Mouse (Mus musculus): Measurements from ENCODE around the gene Hist1h3e. TPM values are rescaled to one million over a fixed set of nuclear protein-coding genes. Genes with fewer than 3 reads are reported as not detected.

The Hist1h3e gene
- polyA plus RNA-seq, 1 experiment from 2014 or later = 1.7 TPM

- Histone ChIP-seq H3K27me3 (replicated peaks; ENCODE audit: insufficient read depth, low read length) (no peaks in the 10 kb centered on the region), H3K36me3 (ENCODE audit: insufficient read depth, low read length) (no peaks in the 10 kb centered on the region), H3K9ac (replicated peaks; ENCODE audit: low read depth) (no peak overlapping the region), H3K4me2 (replicated peaks; ENCODE audit: low read depth, low read length) (no peak overlapping the region), H3K9me3 (ENCODE audit: low read length) (no peaks in the 10 kb centered on the region), H3K27ac (ENCODE audit: low read length) (no peak overlapping the region), H3K4me1 (ENCODE audit: insufficient read depth, low read depth, low read length) (no peaks in the 10 kb centered on the region), H3K4me3 (ENCODE audit: low read depth, low read length) (no peak overlapping the region)
- WGBS = 39% methylated on average over 5 of the region's 5 CpGs
- ATAC-seq (no peak), DNase-seq (ENCODE audit: low spot score) (no peak)
- TF ChIP-seq CTCF (IDR thresholded peaks at IDR 0.05) (no peak), EP300 (IDR thresholded peaks at IDR 0.05) (no peak)
These were observed 38.2 kb downstream of the Hist1h3e start for GRCm38 (mm10) chr13:23523976-23524375.

DNA sequence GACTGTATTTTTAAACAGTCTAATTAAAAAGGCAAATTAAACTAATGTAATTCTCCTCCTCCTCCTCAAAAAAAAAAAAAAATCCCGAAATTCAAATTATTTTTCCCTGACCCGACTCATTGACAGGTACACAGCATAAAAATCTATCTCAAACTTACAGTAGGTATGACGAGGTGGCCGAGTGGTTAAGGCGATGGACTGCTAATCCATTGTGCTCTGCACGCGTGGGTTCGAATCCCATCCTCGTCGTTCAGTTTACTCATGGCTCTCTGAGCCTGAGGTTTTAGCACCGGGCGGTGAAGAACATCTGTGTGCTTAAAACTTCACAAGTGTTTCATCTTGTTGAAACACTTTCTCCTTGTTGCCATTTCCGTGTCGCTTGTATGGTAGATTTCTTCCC lies 40.5 kb downstream of the Hist1h3e start:
- Histone ChIP-seq H3K4me3 (ENCODE audit: low read depth, low read length) (no peak overlapping the region), H3K4me2 (replicated peaks; ENCODE audit: low read depth, low read length) (no peak overlapping the region), H3K9me3 (ENCODE audit: low read length) (no peaks in the 10 kb centered on the region), H3K4me1 (ENCODE audit: insufficient read depth, low read depth, low read length) (no peaks in the 10 kb centered on the region), H3K9ac (replicated peaks; ENCODE audit: low read depth) (no peak overlapping the region), H3K27me3 (replicated peaks; ENCODE audit: insufficient read depth, low read length) (no peaks in the 10 kb centered on the region), H3K27ac (ENCODE audit: low read length) (no peak overlapping the region), H3K36me3 (ENCODE audit: insufficient read depth, low read length) (no peaks in the 10 kb centered on the region)
- WGBS = 2% methylated on average over 14 of the region's 14 CpGs
- DNase-seq (ENCODE audit: low spot score) (peak; percentile 74), ATAC-seq (no peak)
- no peak for TF ChIP-seq CTCF (IDR thresholded peaks at IDR 0.05)
- no peak for TF ChIP-seq EP300 (IDR thresholded peaks at IDR 0.05)

DNA sequence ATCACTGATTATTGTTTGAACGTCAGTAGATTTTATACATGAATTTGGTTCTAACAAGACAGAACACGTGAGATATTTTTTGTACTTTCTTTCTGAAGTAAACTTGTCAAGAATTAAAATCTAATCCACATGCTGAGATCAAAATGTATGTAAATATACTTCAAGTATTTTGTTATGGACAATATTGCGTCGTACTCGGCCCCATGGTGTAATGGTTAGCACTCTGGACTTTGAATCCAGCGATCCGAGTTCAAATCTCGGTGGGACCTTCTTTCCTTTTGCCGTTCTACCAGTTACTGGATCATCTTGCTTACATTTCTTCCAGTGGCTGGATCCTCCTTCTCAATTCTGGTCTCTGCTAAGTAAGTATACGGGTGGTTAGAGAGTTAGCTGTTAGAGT lies 42.8 kb downstream of the Hist1h3e start:
- peak; percentile 51 for ATAC-seq
- H3K9ac ChIP-seq (replicated peaks; ENCODE audit: low read depth) = no peak overlapping the region

DNA sequence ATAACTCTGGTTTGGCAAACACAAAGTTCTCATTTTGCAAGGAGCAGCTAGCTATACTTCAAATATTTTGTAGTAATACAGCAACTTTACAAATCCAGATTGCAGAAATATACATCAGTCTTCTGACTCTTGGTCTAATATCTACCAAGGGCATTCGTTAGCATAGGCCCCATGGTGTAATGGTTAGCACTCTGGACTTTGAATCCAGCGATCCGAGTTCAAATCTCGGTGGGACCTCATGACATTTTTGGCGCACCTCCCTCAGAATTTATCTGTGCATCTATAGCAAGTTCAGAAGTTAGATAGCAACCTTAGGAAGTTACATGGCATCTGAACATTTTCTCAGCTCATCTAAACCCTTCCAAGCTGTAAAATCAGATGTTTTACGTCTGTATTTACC lies 43.3 kb downstream of the Hist1h3e start:
- Histone ChIP-seq H3K9me3 (ENCODE audit: low read length) (no peaks in the 10 kb centered on the region), H3K4me2 (replicated peaks; ENCODE audit: low read depth, low read length) (peak overlapping the region; percentile 65), H3K27me3 (replicated peaks; ENCODE audit: insufficient read depth, low read length) (no peaks in the 10 kb centered on the region), H3K4me1 (ENCODE audit: insufficient read depth, low read depth, low read length) (no peaks in the 10 kb centered on the region), H3K4me3 (ENCODE audit: low read depth, low read length) (peak overlapping the region; percentile 52), H3K9ac (replicated peaks; ENCODE audit: low read depth) (no peak overlapping the region), H3K27ac (ENCODE audit: low read length) (peak overlapping the region; percentile 74), H3K36me3 (ENCODE audit: insufficient read depth, low read length) (no peaks in the 10 kb centered on the region)
- under 1% methylated on average over 6 of the region's 6 CpGs for WGBS
- TF ChIP-seq EP300 (IDR thresholded peaks at IDR 0.05) (no peak; the same call in 1 of the 2 replicates), CTCF (IDR thresholded peaks at IDR 0.05) (no peak)
- DNase-seq (ENCODE audit: low spot score) (peak; percentile 79), ATAC-seq (peak; percentile 55)

More for the DNA sequence above, 42.8 kb downstream of the Hist1h3e start:
- peak overlapping the region; percentile 65 for H3K4me2 ChIP-seq (replicated peaks; ENCODE audit: low read depth, low read length)
- no peaks in the 10 kb centered on the region for H3K9me3 ChIP-seq (ENCODE audit: low read length)
- peak overlapping the region; percentile 52 for H3K4me3 ChIP-seq (ENCODE audit: low read depth, low read length)
- 0% methylated on average over 10 of the region's 10 CpGs for WGBS
- no peaks in the 10 kb centered on the region for H3K27me3 ChIP-seq (replicated peaks; ENCODE audit: insufficient read depth, low read length)
- DNase-seq (ENCODE audit: low spot score) = peak; percentile 76
- peak overlapping the region; percentile 74 for H3K27ac ChIP-seq (ENCODE audit: low read length)
- TF ChIP-seq EP300 (IDR thresholded peaks at IDR 0.05) = 0 out of 2 replicates have a peak, but pooled peaks have one; percentile 59
- no peak for TF ChIP-seq CTCF (IDR thresholded peaks at IDR 0.05)
- H3K36me3 ChIP-seq (ENCODE audit: insufficient read depth, low read length) = no peaks in the 10 kb centered on the region
- no peaks in the 10 kb centered on the region for H3K4me1 ChIP-seq (ENCODE audit: insufficient read depth, low read depth, low read length)

- Histone ChIP-seq H3K27me3 (replicated peaks; ENCODE audit: insufficient read depth, low read length) (no peaks in the 10 kb centered on the region), H3K4me2 (replicated peaks; ENCODE audit: low read depth, low read length) (peak overlapping the region; percentile 65), H3K4me3 (ENCODE audit: low read depth, low read length) (peak overlapping the region; percentile 52), H3K27ac (ENCODE audit: low read length) (no peak overlapping the region), H3K9ac (replicated peaks; ENCODE audit: low read depth) (no peak overlapping the region; the same call in 1 of the 2 replicates), H3K4me1 (ENCODE audit: insufficient read depth, low read depth, low read length) (no peaks in the 10 kb centered on the region), H3K9me3 (ENCODE audit: low read length) (no peaks in the 10 kb centered on the region), H3K36me3 (ENCODE audit: insufficient read depth, low read length) (no peaks in the 10 kb centered on the region)
- no peak for DNase-seq (ENCODE audit: low spot score)
- 0 out of 2 replicates have a peak, but pooled peaks have one; percentile 0 for ATAC-seq
- TF ChIP-seq EP300 (IDR thresholded peaks at IDR 0.05) = no peak
- TF ChIP-seq CTCF (IDR thresholded peaks at IDR 0.05) = no peak
- WGBS = under 1% methylated on average over 6 of the region's 6 CpGs
These were observed 43.9 kb downstream of the Hist1h3e start for GRCm38 (mm10) chr13:23518295-23518603.

- H3K27ac ChIP-seq (ENCODE audit: low read length) = peak overlapping the region; percentile 57; the same call in 1 of the 2 replicates
- ATAC-seq (peak; percentile 88), DNase-seq (ENCODE audit: low spot score) (peak; percentile 89)
- H3K9ac ChIP-seq (replicated peaks; ENCODE audit: low read depth) = no peak overlapping the region; the same call in 1 of the 2 replicates
- TF ChIP-seq CTCF (IDR thresholded peaks at IDR 0.05) (no peak), EP300 (IDR thresholded peaks at IDR 0.05) (peak; percentile 28; the same call in 1 of the 2 replicates)
- H3K4me1 ChIP-seq (ENCODE audit: insufficient read depth, low read depth, low read length) = no peaks in the 10 kb centered on the region
- under 1% methylated on average over 27 of the region's 27 CpGs for WGBS
- H3K4me3 ChIP-seq (ENCODE audit: low read depth, low read length) = peak overlapping the region; percentile 52
- H3K9me3 ChIP-seq (ENCODE audit: low read length) = no peaks in the 10 kb centered on the region
- peak overlapping the region; percentile 65 for H3K4me2 ChIP-seq (replicated peaks; ENCODE audit: low read depth, low read length)
- no peaks in the 10 kb centered on the region for H3K36me3 ChIP-seq (ENCODE audit: insufficient read depth, low read length)
- no peaks in the 10 kb centered on the region for H3K27me3 ChIP-seq (replicated peaks; ENCODE audit: insufficient read depth, low read length)
These were observed 44.4 kb downstream of the Hist1h3e start for GRCm38 (mm10) chr13:23517603-23518294.

All from lung, postnatal 0 days (tissue).